ENCODE assay signal across 23 mouse cellular contexts in the genomic region with DNA sequence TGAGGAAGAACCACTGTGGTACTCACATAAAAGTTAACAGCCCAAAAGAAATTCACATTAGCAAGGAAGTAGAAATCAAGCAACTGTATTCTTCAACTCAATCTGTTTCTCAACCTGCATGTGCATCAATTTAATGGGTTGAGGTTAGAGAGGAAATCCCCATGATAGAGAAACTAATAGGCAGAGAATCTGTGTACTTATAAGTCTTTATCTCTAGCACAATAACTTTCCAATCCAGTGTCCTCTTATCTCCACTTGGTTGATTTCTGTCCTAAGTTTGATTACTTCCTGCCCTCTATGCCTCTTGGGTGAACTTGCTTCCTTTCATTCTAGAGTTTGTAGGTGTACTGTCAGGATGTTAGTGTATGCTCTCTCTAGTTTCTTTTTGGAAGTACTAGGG.
DNase-seq lines count a peak whose midpoint lies in the region; ATAC-seq and TF ChIP-seq lines count a peak whose summit lies in the region.
"Had no signal": no experiment of that assay in that cellular context is flagged by ENCODE, and none has a peak within 500 bp of the region (broad histone marks: within the 10 kb centered on the region; RNA-seq: fewer than 3 reads in every experiment).

No protein-coding gene starts in this region.

- no peaks in the 10 kb centered on the region for H3K36me3 ChIP-seq in splenic B cell, adult 2 months (ENCODE audit: control insufficient read depth, insufficient read depth, low read length, poor library complexity, severe bottlenecking)
- H3K36me3 ChIP-seq in thymus, adult 2 months (ENCODE audit: control insufficient read depth, insufficient read depth, low read length), result no peaks in the 10 kb centered on the region
- H3K36me3 ChIP-seq: forebrain, embryonic 10.5 days; heart, embryonic 10.5 days; heart, embryonic 13.5 days had no signal

- ATAC-seq in CD4-positive, CD25-positive, alpha-beta regulatory T cell, adult 4 months, result peak; percentile 79
- peak; percentile 77 for ATAC-seq in inflammation-experienced regulatory T-cells, adult 6 months
- ATAC-seq: forebrain, embryonic 13.5 days; forebrain, embryonic 16.5 days; hindbrain, postnatal 0 days had no signal

- intact Hi-C loops in left cerebral cortex, adult 2 months (cut with DNase I), result no loop called here

- H3K4me3 ChIP-seq in thymus, adult 2 months (ENCODE audit: control insufficient read depth, insufficient read depth, low read length), result no peak overlapping the region
- no peak overlapping the region for H3K4me3 ChIP-seq in left cerebral cortex, adult 2 months
- H3K4me3 ChIP-seq: forebrain, embryonic 10.5 days; forebrain, embryonic 13.5 days; heart, adult 2 months; heart, embryonic 10.5 days; heart, embryonic 13.5 days had no signal

- DNase-seq in splenic B cell, adult 2 months (ENCODE audit: low read depth, low spot score), result peak; percentile 6
- no peak for DNase-seq in thymus, adult 2 months
- no peak for DNase-seq in adrenal gland, postnatal 14 days
- no peak for DNase-seq in left cerebral cortex, adult 2 months (ENCODE audit: extremely low spot score in 1 of 2, low spot score in 2 of 2)
- DNase-seq: adrenal gland, adult 8-10 months; adrenal gland, postnatal 36 days; cerebellum, adult 18-20 months; cerebellum, adult 9-10 months; cerebellum, postnatal 14 days; gastrocnemius, postnatal 10 days; gastrocnemius, postnatal 36 days; heart, adult 2 months; heart, postnatal 14 days; heart, postnatal 4 days had no signal

- H3K27me3 ChIP-seq in splenic B cell, adult 2 months (ENCODE audit: control insufficient read depth, insufficient read depth, low read length, poor library complexity, severe bottlenecking), result no peaks in the 10 kb centered on the region
- no peaks in the 10 kb centered on the region for H3K27me3 ChIP-seq in thymus, adult 2 months (ENCODE audit: control insufficient read depth, insufficient read depth, low read length)
- H3K27me3 ChIP-seq: forebrain, embryonic 13.5 days; heart, embryonic 13.5 days had no signal

- no peak for TF ChIP-seq POLR2A in thymus, adult 2 months (IDR thresholded peaks at IDR 0.05; ENCODE audit: control insufficient read depth, extremely low read depth, insufficient read depth, low read length, poor library complexity)

- H3K27ac ChIP-seq in thymus, adult 2 months (ENCODE audit: control insufficient read depth, insufficient read depth, low read length), result no peak overlapping the region
- no peak overlapping the region for H3K27ac ChIP-seq in left cerebral cortex, adult 2 months
- H3K27ac ChIP-seq: forebrain, embryonic 10.5 days; forebrain, embryonic 13.5 days; heart, adult 2 months; heart, embryonic 10.5 days; heart, embryonic 13.5 days; hindbrain, embryonic 14.5 days; hindbrain, postnatal 0 days had no signal

- H3K4me1 ChIP-seq in thymus, adult 2 months (replicated peaks; ENCODE audit: control insufficient read depth, insufficient read depth, low read length), result no peaks in the 10 kb centered on the region
- H3K4me1 ChIP-seq: forebrain, embryonic 10.5 days; forebrain, embryonic 13.5 days; heart, embryonic 10.5 days; heart, embryonic 13.5 days had no signal

- TF ChIP-seq CTCF in thymus, adult 2 months (IDR thresholded peaks at IDR 0.05; ENCODE audit: borderline replicate concordance, control insufficient read depth, extremely low read depth, insufficient read depth, low read length, poor library complexity), result no peak
- no peak for TF ChIP-seq CTCF in left cerebral cortex, adult 2 months (IDR thresholded peaks at IDR 0.05)
